Mouse (Mus musculus) liver, embryonic 14.5 days (tissue): ENCODE results near the gene Gm11639. TPM values are rescaled to one million over a fixed set of nuclear protein-coding genes. Genes with fewer than 3 reads are reported as not detected.

ENCODE experiments used
- ATAC-seq: fragments of 200-750 bp; cut with Nextera tagmentation; 2 replicates; pipeline ENCODE4 v1.8.0; 2017; ENCODE audit warnings: moderate number of reproducible peaks, mild to moderate bottlenecking, moderate library complexity; ENCODE audit not compliant: insufficient read depth
- DNase-seq, 3 experiments: peaks; one replicate each; pipeline ENCODE4 v3.0.0-alpha.2; 2012 to 2013; ENCODE audit warnings: low read depth in 3 of 3, low spot score in 3 of 3
- H3K27ac ChIP-seq: fragments of 300-500 bp; sonication (generic); 2 replicates; pipeline ENCODE4 v1.5.1; 2014; ENCODE audit warnings: moderate library complexity, mild to moderate bottlenecking, control low read depth, inconsistent platforms
- H3K27me3 ChIP-seq: fragments of 300-500 bp; sonication (generic); 2 replicates; pipeline ENCODE4 v1.6.1; 2014; ENCODE audit warnings: mild to moderate bottlenecking, low read length, moderate library complexity; ENCODE audit not compliant: control insufficient read depth, insufficient read depth
- H3K36me3 ChIP-seq: fragments of 300-500 bp; sonication (generic); replicated peaks from 2 replicates; pipeline ENCODE4 v1.6.1; 2014; ENCODE audit warnings: low read depth; ENCODE audit not compliant: control insufficient read depth, insufficient read depth
- H3K4me1 ChIP-seq, 2 experiments: fragments of 200-500 bp in 1 of 2; fragments of 300-500 bp in 1 of 2; sonication (generic) in 1 of 2; replicated peaks; 2 replicates each; pipeline ENCODE4 v1.6.1; 2012 to 2014; ENCODE audit warnings: antibody characterized with exemption in 1 of 2, inconsistent platforms in 1 of 2, low read length in 1 of 2; ENCODE audit not compliant: control insufficient read depth in 2 of 2, insufficient read depth in 2 of 2
- H3K4me2 ChIP-seq: fragments of 300-500 bp; sonication (generic); 2 replicates; pipeline ENCODE4 v1.6.1; 2014; ENCODE audit warnings: low read depth, mild to moderate bottlenecking, control low read depth, moderate library complexity
- H3K4me3 ChIP-seq, 2 experiments: fragments of 200-500 bp in 1 of 2; fragments of 300-500 bp in 1 of 2; sonication (generic) in 1 of 2; 2 replicates each; pipeline ENCODE4 v1.5.1; 2012 to 2014; ENCODE audit warnings: low read depth in 2 of 2, low read length in 2 of 2, mild to moderate bottlenecking in 2 of 2, control low read depth in 1 of 2, inconsistent platforms in 1 of 2, moderate library complexity in 1 of 2; ENCODE audit not compliant: insufficient read depth in 1 of 2
- H3K9ac ChIP-seq: fragments of 300-500 bp; sonication (generic); replicated peaks from 2 replicates; pipeline ENCODE4 v1.6.1; 2014; ENCODE audit warnings: mild to moderate bottlenecking, control low read depth, moderate library complexity
- H3K9me3 ChIP-seq: fragments of 300-500 bp; sonication (generic); 2 replicates; pipeline ENCODE4 v1.6.1; 2016; ENCODE audit warnings: low read length, mixed read lengths; ENCODE audit not compliant: control insufficient read depth
- CTCF ChIP-seq: IDR thresholded peaks from 2 replicates; pipeline ENCODE4 v1.5.1; 2016; ENCODE audit warnings: antibody characterized with exemption, low read depth, control low read depth
- EP300 ChIP-seq: IDR thresholded peaks from 2 replicates; pipeline ENCODE4 v1.6.1; 2016; ENCODE audit warnings: antibody characterized with exemption, low read depth
- WGBS: fragments of 180-500 bp; shearing (Covaris S2); extraction: QIAGEN DNeasy Blood & Tissue Kit; methylation state at CpG from one replicate; pipeline ENCODE4 v1.1.7; 2014; ENCODE audit not compliant: insufficient replicate concordance; 5-methylcytosine and 5-hydroxymethylcytosine counted together
- polyA plus RNA-seq, 2 experiments: library from polyadenylated mRNA; depleted of rRNA in 1 of 2; stranded (reverse) in 1 of 2; unstranded in 1 of 2; fragments of >200 nt; fragmentation: Nextera tagmentation in 1 of 2; extraction: Ambion mirVana in 1 of 2; gene quantifications; 2 replicates each; pipeline versions ENCODE4 v1.2.1 to v1.2.3; 2012 to 2014

Gene Gm11639
- polyA plus RNA-seq, 2 experiments = 0.02 to 0.06 TPM

DNA sequence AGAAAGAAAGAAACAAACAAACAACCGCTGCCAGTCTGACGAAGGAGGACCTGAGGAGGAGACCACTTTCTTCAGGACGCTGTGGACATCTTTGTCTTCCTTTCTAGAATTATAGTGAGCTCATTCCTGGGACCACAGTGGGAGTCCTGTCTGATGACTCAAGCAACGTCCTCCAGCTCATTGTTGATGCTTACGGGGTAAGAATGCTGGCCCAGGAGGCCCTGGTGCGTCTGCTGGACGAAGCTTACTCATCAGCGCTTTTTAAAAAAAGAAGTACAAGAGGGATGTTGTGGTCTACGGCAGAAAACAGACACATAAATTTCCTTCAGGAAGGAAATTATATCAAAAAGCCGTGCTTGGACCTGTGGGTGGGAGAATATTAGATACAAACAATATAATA is 44.6 kb upstream of the Gm11639 start:
- H3K4me1 ChIP-seq = no peaks in the 10 kb centered on the region
- H3K4me2 ChIP-seq = no peak overlapping the region
- no peaks in the 10 kb centered on the region for H3K9me3 ChIP-seq
- H3K27ac ChIP-seq = no peak overlapping the region
- ATAC-seq (no peak), DNase-seq (no peak)
- no peak overlapping the region for H3K9ac ChIP-seq
- TF ChIP-seq EP300 (no peak), CTCF (no peak)
- H3K27me3 ChIP-seq = no peaks in the 10 kb centered on the region
- no peak overlapping the region for H3K4me3 ChIP-seq
- 55% methylated on average over 10 of the region's 10 CpGs for WGBS
- H3K36me3 ChIP-seq = no peaks in the 10 kb centered on the region

DNA sequence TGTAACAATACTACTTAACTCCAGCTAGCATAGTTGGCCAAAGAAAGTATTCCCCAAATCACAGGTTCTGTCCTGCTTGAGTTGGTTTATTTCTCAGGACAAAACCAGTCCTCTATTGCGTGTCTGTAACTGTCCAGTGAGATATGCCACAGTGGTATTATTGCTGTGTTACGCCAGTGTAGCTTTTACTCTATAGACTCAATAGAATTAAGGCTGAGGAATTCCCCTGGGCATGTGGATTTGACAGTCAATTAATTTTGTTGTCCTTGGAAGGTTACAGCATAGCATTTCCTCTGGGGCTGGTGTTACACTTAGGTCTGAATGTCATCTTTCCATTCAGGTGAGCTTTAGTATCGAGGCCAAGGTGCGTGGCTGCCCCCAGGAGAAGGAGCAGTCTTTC is 42.3 kb upstream of the Gm11639 start:
- WGBS = 65% methylated on average over 4 of the region's 4 CpGs
- Histone ChIP-seq H3K27ac (no peak overlapping the region), H3K4me3 (no peak overlapping the region), H3K9ac (no peak overlapping the region), H3K9me3 (no peaks in the 10 kb centered on the region), H3K4me2 (no peak overlapping the region), H3K4me1 (no peaks in the 10 kb centered on the region), H3K27me3 (no peaks in the 10 kb centered on the region), H3K36me3 (no peaks in the 10 kb centered on the region)
- DNase-seq = no peak
- no peak for ATAC-seq
- TF ChIP-seq CTCF (no peak), EP300 (no peak)

DNA sequence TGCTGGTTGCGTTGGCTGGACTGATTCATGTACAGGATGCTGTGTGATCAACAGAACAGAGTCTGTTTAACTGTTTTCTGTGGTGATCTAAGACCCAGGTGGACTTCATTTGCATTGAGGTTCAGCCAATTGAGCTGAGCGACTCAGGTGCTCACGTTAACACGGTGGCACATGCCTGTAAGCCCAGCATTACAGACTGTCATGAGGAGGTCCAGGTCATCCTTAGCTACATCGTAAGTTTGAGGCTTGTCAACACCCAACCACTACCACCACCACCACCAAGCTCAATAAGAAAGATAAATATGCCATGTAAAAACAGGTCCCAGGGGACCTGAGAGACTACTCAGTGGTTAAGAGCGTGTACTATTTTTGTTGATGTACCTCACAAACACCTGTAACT is 40.1 kb upstream of the Gm11639 start:
- TF ChIP-seq EP300 = no peak
- no peak for TF ChIP-seq CTCF
- H3K4me3 ChIP-seq = no peak overlapping the region
- 69% methylated on average over 6 of the region's 6 CpGs for WGBS
- ATAC-seq (no peak), DNase-seq (no peak)
- H3K27ac ChIP-seq = no peak overlapping the region
- no peaks in the 10 kb centered on the region for H3K4me1 ChIP-seq
- H3K4me2 ChIP-seq = no peak overlapping the region
- H3K9ac ChIP-seq = no peak overlapping the region
- no peaks in the 10 kb centered on the region for H3K27me3 ChIP-seq
- no peaks in the 10 kb centered on the region for H3K36me3 ChIP-seq
- no peaks in the 10 kb centered on the region for H3K9me3 ChIP-seq

- H3K4me2 ChIP-seq = no peak overlapping the region
- H3K9me3 ChIP-seq = no peaks in the 10 kb centered on the region
- no peak for ATAC-seq
- H3K4me1 ChIP-seq = no peaks in the 10 kb centered on the region
- no peak overlapping the region for H3K4me3 ChIP-seq
- 60% methylated on average over 4 of the region's 4 CpGs for whole genome bisulfite sequencing
- H3K9ac ChIP-seq = no peak overlapping the region
- no peaks in the 10 kb centered on the region for H3K27me3 ChIP-seq
- H3K36me3 ChIP-seq = no peaks in the 10 kb centered on the region
- TF ChIP-seq EP300 (no peak), CTCF (no peak)
- no peak for DNase-seq
- H3K27ac ChIP-seq = no peak overlapping the region
Measured at GRCm38 (mm10) chr11:104646173-104646572, 39.3 kb upstream of the Gm11639 start.

GRCm38 (mm10) chr11:104646611-104647010 is 38.9 kb upstream of the Gm11639 start:
- 56% methylated on average over 5 of the region's 5 CpGs for WGBS
- no peak overlapping the region for H3K4me2 ChIP-seq
- H3K27me3 ChIP-seq = no peaks in the 10 kb centered on the region
- DNase-seq = no peak
- no peak overlapping the region for H3K27ac ChIP-seq
- TF ChIP-seq CTCF = no peak
- no peak for TF ChIP-seq EP300
- H3K36me3 ChIP-seq = no peaks in the 10 kb centered on the region
- no peaks in the 10 kb centered on the region for H3K4me1 ChIP-seq
- no peak overlapping the region for H3K4me3 ChIP-seq
- H3K9ac ChIP-seq = no peak overlapping the region
- no peak for ATAC-seq
- H3K9me3 ChIP-seq = no peaks in the 10 kb centered on the region
